Mouse (Mus musculus) stomach, postnatal 0 days (tissue): ENCODE measurements around the gene Gpatch4.

Source experiments
- CTCF ChIP-seq: IDR thresholded peaks from 2 replicates; pipeline ENCODE4 v1.5.1; 2016; ENCODE audit warnings: antibody characterized with exemption, low read depth, mild to moderate bottlenecking, moderate library complexity
- EP300 ChIP-seq: optimal IDR thresholded peaks from 2 replicates; pipeline ENCODE3; 2016; ENCODE audit warnings: antibody characterized with exemption

GRCm38 (mm10) chr3:88094126-88094525 is 51.2 kb downstream of the Gpatch4 start:
- TF ChIP-seq CTCF: no peak
- TF ChIP-seq EP300: no peak
